Mouse (Mus musculus) intestine, postnatal 0 days (tissue): Measurements from ENCODE around the gene Napa. TPM values are rescaled to one million over a fixed set of nuclear protein-coding genes. Genes with fewer than 3 reads are reported as not detected.

Experiments
- ATAC-seq: fragments of 200-750 bp; cut with Nextera tagmentation; 2 replicates; pipeline ENCODE4 v1.8.0; 2017; ENCODE audit warnings: mild to moderate bottlenecking, moderate TSS enrichment, moderate library complexity
- H3K27ac ChIP-seq: fragments of 300-500 bp; sonication (generic); 2 replicates; pipeline ENCODE4 v1.5.1; 2014; ENCODE audit warnings: mild to moderate bottlenecking, low read depth, low read length, moderate library complexity
- H3K27me3 ChIP-seq: fragments of 300-500 bp; sonication (generic); replicated peaks from 2 replicates; pipeline ENCODE4 v1.6.1; 2014; ENCODE audit warnings: low read length, mixed read lengths; ENCODE audit not compliant: control insufficient read depth, insufficient read depth
- H3K36me3 ChIP-seq: fragments of 300-500 bp; sonication (generic); 2 replicates; pipeline ENCODE4 v1.6.1; 2014; ENCODE audit warnings: mild to moderate bottlenecking, moderate library complexity; ENCODE audit not compliant: control insufficient read depth, insufficient read depth
- H3K4me1 ChIP-seq: fragments of 300-500 bp; sonication (generic); replicated peaks from 2 replicates; pipeline ENCODE4 v1.6.1; 2014; ENCODE audit warnings: antibody characterized with exemption, low read length, mixed read lengths; ENCODE audit not compliant: control insufficient read depth, insufficient read depth
- H3K4me2 ChIP-seq: fragments of 300-500 bp; sonication (generic); replicated peaks from 2 replicates; pipeline ENCODE4 v1.6.1; 2014; ENCODE audit warnings: low read depth, mild to moderate bottlenecking, moderate library complexity
- H3K4me3 ChIP-seq: fragments of 300-500 bp; sonication (generic); 2 replicates; pipeline ENCODE4 v1.5.1; 2014; ENCODE audit warnings: low read depth, low read length
- H3K9ac ChIP-seq: fragments of 300-500 bp; sonication (generic); 2 replicates; pipeline ENCODE4 v1.6.1; 2014; ENCODE audit warnings: mild to moderate bottlenecking, low read depth, low read length
- H3K9me3 ChIP-seq: fragments of 300-500 bp; sonication (generic); 2 replicates; pipeline ENCODE4 v1.6.1; 2016; ENCODE audit warnings: mixed run types; ENCODE audit not compliant: control insufficient read depth
- CTCF ChIP-seq: sonication (generic); IDR thresholded peaks from 2 replicates; pipeline ENCODE4 v1.5.1; 2016; ENCODE audit warnings: low read depth, mild to moderate bottlenecking, control low read depth, antibody characterized with exemption, moderate library complexity
- WGBS: fragments of 180-500 bp; shearing (Covaris S2); extraction: QIAGEN DNeasy Blood & Tissue Kit; methylation state at CpG from one replicate; pipeline ENCODE4 v1.1.7; 2014; 5-methylcytosine and 5-hydroxymethylcytosine counted together
- polyA plus RNA-seq: library from polyadenylated mRNA; unstranded; fragments of >200 nt; fragmentation: Nextera tagmentation; extraction: Ambion mirVana; gene quantifications from 2 replicates; pipeline ENCODE4 v1.2.1, GENCODE M21; 2015

The Napa gene
- 201 and 204 TPM in 2 replicates for polyA plus RNA-seq

- no peaks in the 10 kb centered on the region for H3K9me3 ChIP-seq
- peak within 1 kb of the TSS; percentile 95 for H3K27ac ChIP-seq
- peak within 1 kb of the TSS; percentile 84 for H3K4me2 ChIP-seq
- peak; percentile 86 for TF ChIP-seq CTCF
- H3K4me1 ChIP-seq = no peaks in the 10 kb centered on the region
- H3K27me3 ChIP-seq = no peaks in the 10 kb centered on the region
- H3K36me3 ChIP-seq = peaks cover 5% of the 10 kb centered on the region; the same call in 1 of the 2 replicates
- WGBS = under 1% methylated on average over 68 of the region's 68 CpGs
- H3K4me3 ChIP-seq = peak within 1 kb of the TSS; percentile 78
- peak within 1 kb of the TSS; percentile 89 for H3K9ac ChIP-seq
- ATAC-seq = peak; percentile 98
Measured at GRCm38 (mm10) chr7:16098021-16099017, at the start of gene Napa. Gene Napa (plus strand): TSS chr7:16098458.

GRCm38 (mm10) chr7:16048675-16049575 lies 49.3 kb upstream of the Napa start:
- Histone ChIP-seq H3K27ac (peak overlapping the region; percentile 65), H3K4me3 (peak overlapping the region; percentile 82), H3K36me3 (no peaks in the 10 kb centered on the region), H3K27me3 (no peaks in the 10 kb centered on the region), H3K9me3 (no peaks in the 10 kb centered on the region), H3K9ac (peak overlapping the region; percentile 91), H3K4me2 (peak overlapping the region; percentile 95), H3K4me1 (peaks cover 17% of the 10 kb centered on the region; the same call in 1 of the 2 replicates)
- TF ChIP-seq CTCF = no peak
- WGBS = 6% methylated on average over 36 of the region's 36 CpGs
- ATAC-seq = no peak

GRCm38 (mm10) chr7:16049576-16049915 lies 48.7 kb upstream of the Napa start:
- TF ChIP-seq CTCF = no peak
- peak overlapping the region; percentile 95 for H3K4me2 ChIP-seq
- H3K27ac ChIP-seq = no peak overlapping the region
- H3K9ac ChIP-seq = no peak overlapping the region
- 75% methylated on average over 7 of the region's 7 CpGs for WGBS
- H3K4me1 ChIP-seq = peaks cover 17% of the 10 kb centered on the region; the same call in 1 of the 2 replicates
- ATAC-seq = no peak
- no peaks in the 10 kb centered on the region for H3K27me3 ChIP-seq
- H3K36me3 ChIP-seq = no peaks in the 10 kb centered on the region
- H3K9me3 ChIP-seq = no peaks in the 10 kb centered on the region
- H3K4me3 ChIP-seq = peak overlapping the region; percentile 82

- Histone ChIP-seq H3K4me1 (peaks cover 13% of the 10 kb centered on the region; the same call in 1 of the 2 replicates), H3K4me3 (no peak overlapping the region), H3K9me3 (no peaks in the 10 kb centered on the region), H3K36me3 (no peaks in the 10 kb centered on the region), H3K4me2 (no peak overlapping the region), H3K27me3 (no peaks in the 10 kb centered on the region), H3K9ac (no peak overlapping the region), H3K27ac (no peak overlapping the region)
- ATAC-seq = no peak
- 88% methylated on average over 3 of the region's 3 CpGs for WGBS
- TF ChIP-seq CTCF = no peak
Measured at GRCm38 (mm10) chr7:16050600-16050999, 47.7 kb upstream of the Napa start.

GRCm38 (mm10) chr7:16051883-16052595 lies 46.2 kb upstream of the Napa start:
- peak overlapping the region; percentile 50 for H3K9ac ChIP-seq
- peak; percentile 26 for ATAC-seq
- H3K4me2 ChIP-seq = peak overlapping the region; percentile 74
- peak overlapping the region; percentile 82 for H3K27ac ChIP-seq
- H3K9me3 ChIP-seq = no peaks in the 10 kb centered on the region
- no peaks in the 10 kb centered on the region for H3K36me3 ChIP-seq
- H3K4me1 ChIP-seq = 0 out of 2 replicates have a peak, but pooled peaks cover 6% of the 10 kb centered on the region
- TF ChIP-seq CTCF = peak; percentile 94
- 1% methylated on average over 19 of the region's 19 CpGs for WGBS
- no peaks in the 10 kb centered on the region for H3K27me3 ChIP-seq
- peak overlapping the region; percentile 51 for H3K4me3 ChIP-seq
